Comparison of ENCODE assay signal across 14 mouse cellular contexts in genomic region chr11:90228251-90228949, GRCm38 (mm10).
"Had no signal": no experiment of that assay in that cellular context is flagged by ENCODE, and none has a peak within 500 bp of the region (broad histone marks: within the 10 kb centered on the region; RNA-seq: fewer than 3 reads in every experiment).

No protein-coding gene starts in this region.

- H3K36me3 ChIP-seq: limb, embryonic 15.5 days; liver, embryonic 12.5 days; midbrain, embryonic 15.5 days; neural tube, embryonic 13.5 days had no signal

- H3K27me3 ChIP-seq: limb, embryonic 15.5 days; liver, embryonic 12.5 days; midbrain, embryonic 15.5 days; neural tube, embryonic 13.5 days had no signal

- H3K27ac ChIP-seq: limb, embryonic 15.5 days; liver, embryonic 12.5 days; midbrain, embryonic 15.5 days; neural tube, embryonic 13.5 days had no signal

- H3K9me3 ChIP-seq: limb, embryonic 15.5 days; liver, embryonic 12.5 days; megakaryocyte, embryonic 14.5 days; midbrain, embryonic 15.5 days; neural tube, embryonic 13.5 days had no signal

- H3K4me3 ChIP-seq: limb, embryonic 15.5 days; liver, embryonic 12.5 days; megakaryocyte, embryonic 14.5 days; midbrain, embryonic 15.5 days; neural tube, embryonic 13.5 days had no signal

- ATAC-seq: liver, embryonic 12.5 days; midbrain, embryonic 15.5 days had no signal

- H3K4me1 ChIP-seq: midbrain, embryonic 15.5 days had no signal

- DNase-seq: kidney, postnatal 25 days; lung, embryonic 14.5 days; lung, postnatal 10 days; lung, postnatal 4 days; retina, postnatal 1 day; right cerebral cortex, postnatal 4 days; spleen, adult 18-20 months; thymus, adult 18-20 months; thymus, postnatal 25 days had no signal
